Mouse (Mus musculus) erythroblast, embryonic 14.5 days (primary cell): ENCODE measurements at regions not wholly inside any gene's neighbourhood (a gene's known extent, or its start where the extent isn't known, plus 50 kb on each side); places are given as distances from the start of the nearest gene placed in this dataset.

Experiments used
- GATA1 ChIP-seq: IDR thresholded peaks from 2 replicates; pipeline ENCODE4 v1.6.1; 2012; ENCODE audit warnings: low read length, inconsistent platforms, mixed read lengths
- TAL1 ChIP-seq: IDR thresholded peaks from 3 replicates; pipeline ENCODE4 v1.6.1; 2012; ENCODE audit warnings: low read length, inconsistent platforms, mixed read lengths

GRCm38 (mm10) chr6:127298105-127298504 is 146.1 kb upstream of the Ccnd2 start:
- no peak for TF ChIP-seq GATA1
- TF ChIP-seq TAL1 = no peak
